Mouse (Mus musculus) neural tube, embryonic 11.5 days (tissue): Measurements from ENCODE around the gene Itfg2. TPM values are rescaled to one million over a fixed set of nuclear protein-coding genes. Genes with fewer than 3 reads are reported as not detected.

Source experiments
- ATAC-seq: fragments of 200-750 bp; cut with Nextera tagmentation; 2 replicates; pipeline ENCODE4 v1.8.0; 2017; ENCODE audit warnings: moderate number of reproducible peaks, mild to moderate bottlenecking, moderate TSS enrichment, moderate library complexity; ENCODE audit not compliant: insufficient read depth, low FRiP score, low TSS enrichment
- DNase-seq: peaks from one replicate; pipeline ENCODE4 v3.0.0-alpha.2; 2015; ENCODE audit warnings: low spot score
- H3K27ac ChIP-seq: fragments of 300-500 bp; sonication (generic); 2 replicates; pipeline ENCODE4 v1.5.1; 2014; ENCODE audit warnings: low read depth, mild to moderate bottlenecking, low read length
- H3K27me3 ChIP-seq: fragments of 300-500 bp; sonication (generic); 2 replicates; pipeline ENCODE4 v1.6.1; 2014; ENCODE audit warnings: mild to moderate bottlenecking, low read length, mixed read lengths; ENCODE audit not compliant: control insufficient read depth, insufficient read depth
- H3K36me3 ChIP-seq: fragments of 300-500 bp; sonication (generic); 2 replicates; pipeline ENCODE4 v1.6.1; 2014; ENCODE audit warnings: mild to moderate bottlenecking, low read length, moderate library complexity, mixed read lengths; ENCODE audit not compliant: control insufficient read depth, insufficient read depth
- H3K4me1 ChIP-seq: fragments of 300-500 bp; sonication (generic); 2 replicates; pipeline ENCODE4 v1.6.1; 2014; ENCODE audit warnings: low read length, mixed read lengths; ENCODE audit not compliant: control insufficient read depth, insufficient read depth
- H3K4me2 ChIP-seq: fragments of 300-500 bp; sonication (generic); 2 replicates; pipeline ENCODE4 v1.6.1; 2014; ENCODE audit warnings: low read depth, mild to moderate bottlenecking, moderate library complexity
- H3K4me3 ChIP-seq: fragments of 300-500 bp; sonication (generic); 2 replicates; pipeline ENCODE4 v1.5.1; 2014; ENCODE audit warnings: low read depth, low read length
- H3K9ac ChIP-seq: fragments of 300-500 bp; sonication (generic); 2 replicates; pipeline ENCODE4 v1.6.1; 2014; ENCODE audit warnings: mild to moderate bottlenecking, low read length
- H3K9me3 ChIP-seq: fragments of 300-500 bp; sonication (generic); 2 replicates; pipeline ENCODE4 v1.6.1; 2016; ENCODE audit warnings: low read length; ENCODE audit not compliant: control insufficient read depth
- WGBS: fragments of 180-500 bp; shearing (Covaris S2); extraction: QIAGEN DNeasy Blood & Tissue Kit; methylation state at CpG from one replicate; pipeline ENCODE4 v1.1.7; 2014; 5-methylcytosine and 5-hydroxymethylcytosine counted together
- polyA plus RNA-seq: library from polyadenylated mRNA; unstranded; fragments of >200 nt; fragmentation: Nextera tagmentation; extraction: Ambion mirVana; gene quantifications from 2 replicates; pipeline ENCODE4 v1.2.1, GENCODE M21; 2014

Itfg2 gene
- polyA plus RNA-seq, 1 experiment from 2014 or later = 28.8 TPM

DNA sequence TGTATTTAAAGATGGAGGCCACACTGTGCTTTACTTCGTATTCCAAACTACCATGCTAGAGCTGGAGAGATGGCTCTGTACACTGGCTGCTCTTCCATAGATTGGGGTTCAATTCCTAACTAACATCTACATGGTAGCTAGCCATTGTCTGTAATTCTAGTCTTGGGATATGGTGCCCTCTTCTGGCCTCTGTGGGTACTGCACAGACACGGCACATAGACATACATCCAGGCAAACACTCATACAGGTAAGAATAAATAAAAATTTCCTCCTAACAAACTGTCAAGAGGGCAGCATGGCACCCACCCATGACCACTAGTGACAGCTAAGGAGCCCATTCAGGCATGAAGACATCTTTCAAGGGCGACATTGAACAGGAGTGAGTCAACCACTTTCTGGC, 13.6 kb downstream of the Itfg2 start:
- H3K9ac ChIP-seq = no peak overlapping the region
- H3K4me1 ChIP-seq = no peaks in the 10 kb centered on the region
- no peaks in the 10 kb centered on the region for H3K27me3 ChIP-seq
- no peak overlapping the region for H3K4me3 ChIP-seq
- H3K9me3 ChIP-seq = no peaks in the 10 kb centered on the region
- WGBS = 27% methylated on average over 3 of the region's 3 CpGs
- 0 out of 2 replicates have a peak, but pooled peaks have one; percentile 17 for ATAC-seq
- H3K36me3 ChIP-seq = peaks cover 15% of the 10 kb centered on the region
- no peak overlapping the region for H3K27ac ChIP-seq
- DNase-seq = peak; percentile 76
- no peak overlapping the region for H3K4me2 ChIP-seq

DNA sequence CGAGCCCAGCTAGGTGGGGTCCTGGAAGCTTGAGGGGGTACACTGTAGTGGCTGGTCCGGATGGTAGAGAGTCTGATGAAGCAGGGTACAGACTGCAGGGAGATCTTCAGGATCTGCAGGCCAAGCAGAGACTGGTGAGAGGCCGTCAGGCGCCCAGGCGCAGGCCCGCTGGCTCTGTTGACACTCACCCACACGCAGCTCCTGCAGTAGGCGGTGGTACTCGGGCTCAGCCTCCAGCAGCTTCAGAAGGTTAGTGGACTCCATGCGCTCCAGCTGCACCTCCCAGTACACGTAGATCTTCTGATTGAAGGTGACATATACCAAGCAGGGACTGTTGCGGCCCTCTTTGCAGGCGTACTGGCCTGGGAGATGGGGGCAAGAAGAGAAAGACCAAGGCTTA, 14.4 kb downstream of the Itfg2 start:
- H3K4me1 ChIP-seq = no peaks in the 10 kb centered on the region
- no peaks in the 10 kb centered on the region for H3K9me3 ChIP-seq
- WGBS = 94% methylated on average over 13 of the region's 13 CpGs
- H3K4me3 ChIP-seq = no peak overlapping the region
- no peak overlapping the region for H3K4me2 ChIP-seq
- H3K36me3 ChIP-seq = peaks cover 15% of the 10 kb centered on the region
- no peak for DNase-seq
- H3K27ac ChIP-seq = no peak overlapping the region
- ATAC-seq = no peak
- no peaks in the 10 kb centered on the region for H3K27me3 ChIP-seq
- H3K9ac ChIP-seq = no peak overlapping the region

DNA sequence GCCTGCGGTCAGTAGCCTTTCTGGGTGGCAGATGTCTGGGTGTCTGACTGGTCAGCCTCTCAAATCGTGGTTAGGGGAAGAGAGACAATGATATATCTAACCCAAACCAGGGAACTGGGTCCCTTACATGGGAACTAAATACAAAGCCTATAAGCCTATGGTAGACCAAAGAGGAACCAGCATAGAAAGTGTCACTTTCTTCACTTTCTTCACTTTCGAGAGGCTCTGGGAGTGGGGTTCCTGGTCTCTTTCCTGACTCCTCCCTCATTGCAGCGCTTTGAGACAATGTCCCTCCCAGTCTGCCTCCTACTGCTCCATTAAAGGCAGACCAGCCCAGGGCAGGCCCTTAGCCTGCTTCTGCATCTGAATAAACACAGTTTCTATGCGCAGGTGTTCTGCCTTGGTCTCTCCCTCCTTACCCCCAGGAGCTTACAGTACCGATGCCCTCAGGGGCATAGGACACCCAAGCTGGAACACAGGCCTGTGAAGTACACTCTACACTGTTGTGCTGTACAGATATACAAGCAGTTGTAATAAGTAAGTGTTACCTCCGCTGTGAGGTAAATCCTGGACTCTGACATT, 16.1 kb downstream of the Itfg2 start:
- DNase-seq = no peak
- Histone ChIP-seq H3K9ac (no peak overlapping the region), H3K4me2 (no peak overlapping the region), H3K9me3 (no peaks in the 10 kb centered on the region), H3K27ac (no peak overlapping the region), H3K4me1 (no peaks in the 10 kb centered on the region), H3K4me3 (no peak overlapping the region), H3K27me3 (no peaks in the 10 kb centered on the region), H3K36me3 (peaks cover 15% of the 10 kb centered on the region)
- no peak for ATAC-seq
- WGBS = 90% methylated on average over 7 of the region's 7 CpGs

DNA sequence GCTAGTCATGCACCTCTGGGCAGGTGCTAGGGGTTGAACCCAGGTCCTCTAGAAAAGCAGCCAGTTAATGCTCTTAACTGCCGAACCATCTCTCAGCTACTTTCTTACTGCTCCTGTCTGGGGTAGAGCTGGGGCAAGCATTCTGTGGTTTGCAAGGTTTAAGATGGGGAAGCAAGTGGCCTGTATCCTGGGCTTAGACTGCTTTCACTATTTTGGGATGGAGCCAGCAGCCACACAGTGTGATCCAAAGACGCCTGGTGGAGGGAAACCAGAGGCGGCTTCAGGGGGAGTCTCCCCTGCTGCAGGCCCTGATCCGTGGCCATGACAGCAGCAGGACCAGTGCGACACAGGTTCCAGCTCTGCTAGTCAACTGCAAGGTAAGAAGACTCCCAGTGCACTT, 20.0 kb downstream of the Itfg2 start:
- Histone ChIP-seq H3K4me2 (no peak overlapping the region), H3K9ac (no peak overlapping the region), H3K27me3 (no peaks in the 10 kb centered on the region), H3K36me3 (peaks cover 9% of the 10 kb centered on the region), H3K9me3 (no peaks in the 10 kb centered on the region), H3K4me1 (no peaks in the 10 kb centered on the region), H3K4me3 (no peak overlapping the region), H3K27ac (no peak overlapping the region)
- ATAC-seq (no peak), DNase-seq (no peak)
- 71% methylated on average over 5 of the region's 5 CpGs for WGBS

DNA sequence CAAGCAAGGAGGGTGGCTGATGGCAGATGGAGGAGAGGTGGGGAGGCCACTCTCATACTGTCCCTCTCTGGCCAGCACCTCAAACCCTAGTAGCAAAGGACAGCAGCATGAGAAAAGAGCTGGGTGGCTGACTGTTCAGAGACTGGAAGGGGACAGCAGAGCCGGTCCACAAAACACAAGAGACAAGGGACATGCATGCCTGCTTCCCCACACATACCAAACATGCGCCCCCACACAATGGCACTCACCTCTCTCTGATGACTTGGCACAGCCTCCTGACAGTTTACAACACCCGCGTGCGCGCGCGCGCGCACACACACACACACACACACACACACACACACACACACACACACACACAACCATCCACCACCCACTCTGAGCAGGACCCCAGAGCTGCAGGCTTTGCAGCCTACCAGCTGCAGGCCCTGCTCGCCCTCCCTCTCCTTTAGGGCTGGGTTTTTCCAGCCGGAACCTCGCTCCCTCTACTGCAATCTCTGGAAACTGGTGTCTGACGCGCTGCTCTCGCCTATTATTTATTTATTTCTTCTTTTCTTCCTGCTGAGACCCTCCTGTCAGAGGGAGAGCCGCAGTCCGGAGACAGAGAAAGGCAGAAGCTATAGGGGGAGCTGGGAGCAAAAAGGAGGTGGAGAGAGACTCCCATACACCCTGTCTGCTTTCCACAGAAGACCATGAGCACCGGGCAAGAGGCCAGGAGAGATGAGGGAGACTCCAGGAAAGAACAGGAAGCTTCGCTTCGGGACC, 25.1 kb downstream of the Itfg2 start:
- peak; percentile 27 for DNase-seq
- H3K9ac ChIP-seq = peak overlapping the region; percentile 10; the same call in 1 of the 2 replicates
- no peak overlapping the region for H3K4me3 ChIP-seq
- H3K36me3 ChIP-seq = no peaks in the 10 kb centered on the region
- no peaks in the 10 kb centered on the region for H3K9me3 ChIP-seq
- no peak; the same call in 1 of the 2 replicates for ATAC-seq
- H3K4me1 ChIP-seq = no peaks in the 10 kb centered on the region
- WGBS = 50% methylated on average over 21 of the region's 21 CpGs
- H3K27ac ChIP-seq = no peak overlapping the region
- H3K4me2 ChIP-seq = peak overlapping the region; percentile 14
- H3K27me3 ChIP-seq = no peaks in the 10 kb centered on the region

DNA sequence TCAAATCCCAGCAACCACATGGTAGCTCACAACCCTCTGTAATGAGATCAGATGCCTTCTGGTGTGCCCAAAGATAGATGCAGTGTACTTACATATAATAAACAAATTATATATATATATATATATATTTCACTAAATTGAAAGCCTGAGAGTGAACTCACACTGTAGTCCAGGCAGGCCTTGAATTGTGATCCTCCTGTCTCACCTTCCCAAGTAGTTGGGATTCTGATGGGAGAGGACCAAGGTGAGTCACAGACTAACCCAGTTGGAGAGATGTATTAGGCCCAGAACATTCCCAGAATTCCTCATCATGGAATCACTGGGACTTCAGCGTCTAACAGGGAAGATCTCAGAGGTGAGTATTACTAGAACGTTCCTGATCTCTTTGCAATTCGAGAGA, 25.7 kb downstream of the Itfg2 start, which contains the start of gene Nrip2:
TSS of gene Nrip2 (plus strand) at position 301 of the 400 bp plus-strand sequence.
- no peaks in the 10 kb centered on the region for H3K27me3 ChIP-seq
- H3K4me2 ChIP-seq = peak within 1 kb of the TSS; percentile 14
- peak within 1 kb of the TSS; percentile 10; the same call in 1 of the 2 replicates for H3K9ac ChIP-seq
- DNase-seq (no peak), ATAC-seq (no peak)
- no peak within 1 kb of the TSS for H3K27ac ChIP-seq
- H3K36me3 ChIP-seq = no peaks in the 10 kb centered on the region
- H3K4me1 ChIP-seq = no peaks in the 10 kb centered on the region
- no peaks in the 10 kb centered on the region for H3K9me3 ChIP-seq
- H3K4me3 ChIP-seq = no peak within 1 kb of the TSS
- WGBS = 71% methylated on average over 3 of the region's 3 CpGs

DNA sequence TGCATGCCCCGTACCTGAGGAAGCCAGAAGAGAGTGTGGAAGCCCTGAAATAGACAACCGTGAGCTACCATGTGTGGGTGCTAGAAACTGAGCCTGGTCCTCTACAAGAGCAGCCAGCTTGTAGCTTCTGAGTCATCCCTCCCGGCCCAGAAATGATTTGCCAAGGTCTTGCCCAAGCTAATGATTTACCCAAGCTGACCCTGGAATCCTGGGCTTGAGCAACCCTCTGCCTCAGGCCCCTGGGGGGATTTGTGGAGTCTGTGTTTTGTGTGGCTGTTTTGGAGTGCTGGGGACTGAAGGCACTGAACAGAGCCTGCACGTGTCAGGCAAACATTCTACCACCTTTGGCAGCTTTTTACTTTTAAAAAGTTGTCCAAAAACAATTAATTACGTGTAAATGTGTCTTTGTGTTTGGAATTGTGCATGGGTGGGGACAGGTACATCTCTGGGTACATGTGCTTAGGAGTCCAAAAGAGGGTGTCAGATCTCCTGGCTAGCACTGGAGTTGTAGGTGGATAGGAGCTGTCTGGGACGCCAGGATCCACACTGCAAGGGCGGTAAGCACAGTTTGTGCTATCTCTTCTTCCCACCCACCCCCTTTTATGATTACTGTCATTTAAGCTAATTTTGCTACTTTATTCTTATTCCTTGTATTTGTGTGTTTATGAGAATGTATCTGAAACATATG, 27.0 kb downstream of the Itfg2 start:
- Histone ChIP-seq H3K27ac (no peak overlapping the region), H3K9me3 (no peaks in the 10 kb centered on the region), H3K4me2 (no peak overlapping the region), H3K27me3 (no peaks in the 10 kb centered on the region), H3K4me3 (no peak overlapping the region), H3K4me1 (no peaks in the 10 kb centered on the region), H3K36me3 (no peaks in the 10 kb centered on the region), H3K9ac (no peak overlapping the region)
- DNase-seq (no peak), ATAC-seq (no peak)
- 78% methylated on average over 7 of the region's 7 CpGs for WGBS

DNA sequence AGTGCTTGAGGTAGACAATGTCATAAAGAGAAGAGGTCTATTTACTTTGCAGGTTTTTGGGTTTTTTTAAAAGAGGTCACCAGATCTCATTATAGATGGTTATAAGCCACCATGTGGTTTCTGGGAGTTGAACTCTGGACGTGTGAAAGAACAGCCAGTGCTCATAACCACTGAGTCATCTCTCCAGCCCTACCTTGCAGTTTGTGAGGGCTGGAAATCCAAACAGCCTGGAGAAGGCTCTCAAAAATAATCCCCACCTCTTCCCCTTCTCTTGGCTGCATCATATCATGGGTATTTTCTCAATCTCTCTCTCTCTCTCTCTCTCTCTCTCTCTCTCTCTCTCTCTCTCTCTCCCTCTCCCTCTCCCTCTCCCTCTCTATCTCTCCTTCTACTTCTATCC, 34.0 kb downstream of the Itfg2 start:
- DNase-seq (no peak), ATAC-seq (no peak)
- Histone ChIP-seq H3K27ac (no peak overlapping the region), H3K4me1 (no peaks in the 10 kb centered on the region), H3K27me3 (no peaks in the 10 kb centered on the region), H3K36me3 (no peaks in the 10 kb centered on the region), H3K9me3 (no peaks in the 10 kb centered on the region), H3K9ac (no peak overlapping the region), H3K4me3 (no peak overlapping the region), H3K4me2 (no peak overlapping the region)
- 72% methylated on average over 1 of the region's 1 CpGs for WGBS
